Mouse (Mus musculus): ENCODE measurements around the gene Pkd1. TPM values are rescaled to one million over a fixed set of nuclear protein-coding genes. Genes with fewer than 3 reads are reported as not detected.

Gene Pkd1
- total RNA-seq, 2 experiments from 2014 or later, result 87.0 to 93.3 TPM

DNA sequence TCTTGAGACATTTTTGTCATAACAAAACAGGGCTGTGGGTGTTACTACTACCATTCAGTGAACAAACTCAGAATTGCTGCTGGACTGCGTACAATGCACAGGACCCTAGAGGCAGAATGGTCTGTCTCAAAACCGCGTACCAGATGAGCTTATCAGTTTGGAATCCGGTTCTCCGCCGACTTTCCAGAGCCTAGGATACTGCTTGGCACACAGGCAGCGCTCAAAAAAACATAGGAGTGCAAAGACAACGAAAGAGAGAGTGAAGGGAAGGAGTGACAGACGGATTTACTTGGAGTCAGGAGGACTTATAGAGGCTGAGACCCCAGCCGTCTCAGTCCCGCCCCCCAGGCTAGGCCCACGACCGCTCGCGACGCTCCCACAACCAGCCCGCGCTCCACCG lies 22.3 kb upstream of the Pkd1 start:
- DNase-seq (ENCODE audit: low spot score in 2 of 2), result no peak
- TF ChIP-seq CTCF (conservative IDR thresholded peaks at IDR 0.05), result no peak
- Histone ChIP-seq H3K27ac (peak overlapping the region; percentile 91), H3K4me3 (peak overlapping the region; percentile 95)

DNA sequence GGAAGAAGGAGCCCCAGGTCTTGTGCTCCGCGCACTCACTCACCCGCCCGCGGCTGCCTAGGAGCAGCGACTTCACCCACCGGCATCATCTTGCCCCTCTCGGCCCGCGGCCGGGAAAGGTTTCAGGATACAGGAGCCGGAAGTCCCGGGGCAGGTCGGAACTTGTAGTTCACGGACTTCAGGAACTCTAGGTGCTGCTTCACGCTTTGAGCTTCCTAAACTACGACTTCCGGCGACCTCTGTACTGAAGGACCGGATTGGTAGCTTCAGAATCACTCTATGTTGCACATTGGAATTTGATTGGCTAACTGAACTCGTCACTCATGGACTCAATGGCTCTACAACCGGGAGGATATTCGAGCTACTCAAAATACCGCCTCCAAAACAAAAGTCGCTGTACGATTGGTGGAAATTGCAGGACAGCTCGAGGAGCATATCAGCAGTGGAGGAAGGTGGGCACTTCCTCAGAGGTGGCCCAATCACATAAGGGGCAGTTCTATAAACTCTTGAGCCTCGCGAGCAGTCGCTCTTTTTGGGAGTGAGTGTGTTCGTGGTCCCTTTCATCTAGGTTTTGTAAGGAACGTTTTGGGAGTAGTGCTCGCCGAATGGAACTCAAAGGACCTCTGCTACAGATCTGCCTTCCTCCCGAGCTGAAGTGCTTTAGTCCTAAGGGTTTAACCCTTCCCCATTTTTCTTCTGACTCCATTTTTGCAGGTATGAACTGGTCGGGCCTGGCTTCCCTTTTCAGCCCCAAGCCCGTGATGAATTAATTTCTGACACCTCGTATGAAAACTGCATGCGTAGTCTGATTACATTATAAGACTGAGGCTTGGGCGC lies 21.7 kb upstream of the Pkd1 start, which contains the start of gene Traf7:
TSS of gene Traf7 (minus strand) at position 216 of the 837 bp plus-strand sequence.
- TF ChIP-seq CTCF (conservative IDR thresholded peaks at IDR 0.05), result no peak
- Histone ChIP-seq H3K4me3 (peak within 1 kb of the TSS; percentile 95), H3K27ac (peak within 1 kb of the TSS; percentile 91)
- peak; percentile 91 to 99 for DNase-seq (ENCODE audit: low spot score in 2 of 2)

DNA sequence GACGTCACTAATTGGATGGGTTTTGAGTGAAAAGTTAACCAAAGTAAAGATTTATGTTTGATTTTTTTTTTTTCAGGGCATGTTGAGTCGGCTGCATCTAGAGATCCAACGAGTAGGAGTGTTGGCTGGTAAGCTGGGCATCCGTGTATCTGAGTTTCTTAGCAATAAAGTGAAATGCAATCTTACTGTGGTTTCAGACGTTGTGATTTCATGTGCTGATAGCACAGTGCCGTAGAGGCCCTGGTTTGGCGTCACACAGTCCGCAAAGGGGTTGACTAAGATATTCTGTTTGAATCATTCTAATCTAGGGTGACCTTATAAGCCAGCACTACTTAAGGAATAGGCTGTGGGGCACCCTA lies 21.1 kb upstream of the Pkd1 start:
- H3K27ac ChIP-seq, result peak overlapping the region; percentile 91
- no peak for TF ChIP-seq CTCF (conservative IDR thresholded peaks at IDR 0.05)
- no peak for DNase-seq (ENCODE audit: low spot score in 2 of 2)
- peak overlapping the region; percentile 74 for H3K4me3 ChIP-seq

DNA sequence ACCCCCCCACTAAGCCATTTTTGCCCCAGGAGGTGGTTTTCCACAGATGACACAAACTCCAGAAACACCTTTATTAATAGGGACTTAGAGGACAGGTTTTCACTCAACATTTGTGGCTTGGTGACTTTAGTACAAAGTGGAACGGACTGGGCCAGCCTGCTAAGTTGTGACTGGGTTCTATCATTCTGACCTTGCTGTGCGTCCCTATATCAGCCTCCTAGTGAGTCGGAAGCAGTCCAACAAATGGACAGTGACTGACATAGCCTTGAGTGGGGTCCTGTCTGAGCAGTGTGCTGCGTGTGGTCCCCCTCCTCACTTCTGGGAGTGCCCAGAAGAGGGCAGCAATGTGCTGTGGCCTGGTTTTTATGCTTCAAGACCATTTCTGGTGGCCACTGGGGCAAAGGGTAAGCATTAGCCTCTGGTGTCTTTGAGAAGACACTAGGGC lies 20.6 kb upstream of the Pkd1 start:
- peak overlapping the region; percentile 91 for H3K27ac ChIP-seq
- TF ChIP-seq CTCF (conservative IDR thresholded peaks at IDR 0.05), result peak; percentile 90
- DNase-seq (ENCODE audit: low spot score in 2 of 2), result peak in 1 of 2 experiments; percentile 60

DNA sequence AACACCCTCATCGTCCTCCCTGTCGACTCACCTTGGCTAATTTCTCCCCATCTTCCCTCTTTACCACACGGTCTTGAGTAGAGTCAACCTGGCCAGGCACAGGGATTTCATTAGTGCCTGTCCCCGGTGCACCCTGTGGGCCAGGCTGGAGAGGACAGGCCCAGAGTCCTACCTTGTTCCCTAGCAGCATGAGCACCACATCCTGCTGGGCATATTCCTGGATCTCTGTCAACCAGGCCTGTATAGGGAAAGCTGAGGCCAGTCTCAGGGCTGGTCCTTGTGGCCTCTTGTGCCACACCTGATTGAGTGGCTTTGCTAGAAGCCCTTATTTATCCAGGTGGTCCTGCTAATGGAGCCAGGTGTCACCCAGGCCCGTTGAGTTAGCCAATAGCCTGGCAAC lies 19.8 kb upstream of the Pkd1 start:
- TF ChIP-seq CTCF (conservative IDR thresholded peaks at IDR 0.05), result no peak
- DNase-seq (ENCODE audit: low spot score in 2 of 2), result no peak
- H3K4me3 ChIP-seq, result peak overlapping the region; percentile 74
- peak overlapping the region; percentile 91 for H3K27ac ChIP-seq

More for the DNA sequence above, 20.6 kb upstream of the Pkd1 start:
- H3K4me3 ChIP-seq, result peak overlapping the region; percentile 74

DNA sequence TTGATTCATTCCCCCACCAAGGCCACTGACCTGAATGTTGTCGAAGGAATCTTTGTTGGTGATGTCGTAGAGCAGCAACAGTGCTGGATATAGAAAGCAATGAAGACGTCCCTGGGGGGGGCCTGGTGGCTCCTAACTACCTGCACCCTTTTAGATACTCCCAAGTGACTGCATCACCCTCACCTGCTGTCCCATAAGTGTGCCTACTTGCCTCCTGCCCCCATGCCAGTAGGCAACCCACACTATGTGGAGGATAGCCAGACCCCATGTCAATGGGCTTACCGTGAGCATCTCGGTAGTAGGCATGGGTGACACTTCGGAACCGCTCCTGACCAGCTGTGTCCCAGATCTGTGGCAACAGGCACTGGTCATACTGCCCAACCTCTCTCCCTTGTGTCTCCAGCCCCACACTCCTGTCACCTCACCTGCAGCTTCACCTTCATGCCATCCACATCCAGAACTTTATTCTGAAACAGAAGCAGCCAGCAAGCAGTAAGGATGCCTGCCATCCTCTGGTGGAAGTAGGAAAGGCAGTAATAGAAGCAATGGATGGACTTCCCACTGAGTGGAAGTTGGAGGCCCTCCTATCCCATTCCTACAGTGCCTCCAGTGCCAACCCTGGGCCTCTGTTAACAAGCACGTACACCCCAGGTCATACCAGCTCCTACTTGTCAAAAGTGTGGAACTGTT lies 19.1 kb upstream of the Pkd1 start:
- no peak for DNase-seq (ENCODE audit: low spot score in 2 of 2)
- Histone ChIP-seq H3K4me3 (peak overlapping the region; percentile 29; the same call in 1 of the 2 replicates), H3K27ac (peak overlapping the region; percentile 91)
- peak; percentile 73 for TF ChIP-seq CTCF (conservative IDR thresholded peaks at IDR 0.05)

DNA sequence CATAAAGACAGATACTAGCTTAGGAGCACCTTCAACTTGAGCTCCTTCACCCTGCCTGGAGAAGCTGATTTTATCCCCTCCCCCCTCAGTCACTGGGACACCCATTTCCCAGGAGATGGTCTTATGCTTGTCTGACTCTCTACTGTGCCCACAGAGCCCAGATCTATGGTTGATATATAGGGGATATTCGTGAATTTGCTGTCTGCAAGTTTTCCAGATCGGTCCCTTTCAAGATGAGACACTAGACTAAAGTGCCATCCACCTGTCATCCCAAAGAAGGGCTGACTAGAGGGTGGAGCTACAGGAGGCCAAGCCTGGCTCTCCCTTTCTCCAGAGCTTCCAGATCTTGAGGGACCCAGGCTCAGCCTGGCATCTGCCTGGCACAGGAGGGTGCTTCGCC lies 18.6 kb upstream of the Pkd1 start:
- no peak for TF ChIP-seq CTCF (conservative IDR thresholded peaks at IDR 0.05)
- DNase-seq (ENCODE audit: low spot score in 2 of 2), result no peak
- Histone ChIP-seq H3K27ac (peak overlapping the region; percentile 91), H3K4me3 (peak overlapping the region; percentile 69; the same call in 1 of the 2 replicates)

DNA sequence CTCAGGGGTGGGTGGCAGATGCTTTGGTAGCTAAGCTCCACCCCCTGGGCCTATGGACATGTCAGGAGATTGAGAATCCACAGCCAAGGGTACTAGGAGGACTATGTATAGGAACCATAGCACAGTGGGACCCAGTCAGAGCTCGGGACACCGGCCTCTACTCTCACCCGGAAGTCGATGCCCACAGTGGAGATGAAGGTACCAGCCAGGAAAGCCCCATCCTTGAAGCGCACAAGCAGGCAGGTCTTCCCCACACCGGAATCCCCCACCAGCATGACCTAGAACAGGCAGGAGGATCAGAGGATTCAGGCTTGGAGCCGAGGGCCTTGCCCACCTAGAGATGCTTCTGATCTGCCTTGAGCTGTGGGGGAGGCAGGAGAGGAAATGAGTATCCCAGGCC lies 17.6 kb upstream of the Pkd1 start:
- no peak for TF ChIP-seq CTCF (conservative IDR thresholded peaks at IDR 0.05)
- Histone ChIP-seq H3K27ac (peak overlapping the region; percentile 91), H3K4me3 (peak overlapping the region; percentile 69)
- no peak for DNase-seq (ENCODE audit: low spot score in 2 of 2)

DNA sequence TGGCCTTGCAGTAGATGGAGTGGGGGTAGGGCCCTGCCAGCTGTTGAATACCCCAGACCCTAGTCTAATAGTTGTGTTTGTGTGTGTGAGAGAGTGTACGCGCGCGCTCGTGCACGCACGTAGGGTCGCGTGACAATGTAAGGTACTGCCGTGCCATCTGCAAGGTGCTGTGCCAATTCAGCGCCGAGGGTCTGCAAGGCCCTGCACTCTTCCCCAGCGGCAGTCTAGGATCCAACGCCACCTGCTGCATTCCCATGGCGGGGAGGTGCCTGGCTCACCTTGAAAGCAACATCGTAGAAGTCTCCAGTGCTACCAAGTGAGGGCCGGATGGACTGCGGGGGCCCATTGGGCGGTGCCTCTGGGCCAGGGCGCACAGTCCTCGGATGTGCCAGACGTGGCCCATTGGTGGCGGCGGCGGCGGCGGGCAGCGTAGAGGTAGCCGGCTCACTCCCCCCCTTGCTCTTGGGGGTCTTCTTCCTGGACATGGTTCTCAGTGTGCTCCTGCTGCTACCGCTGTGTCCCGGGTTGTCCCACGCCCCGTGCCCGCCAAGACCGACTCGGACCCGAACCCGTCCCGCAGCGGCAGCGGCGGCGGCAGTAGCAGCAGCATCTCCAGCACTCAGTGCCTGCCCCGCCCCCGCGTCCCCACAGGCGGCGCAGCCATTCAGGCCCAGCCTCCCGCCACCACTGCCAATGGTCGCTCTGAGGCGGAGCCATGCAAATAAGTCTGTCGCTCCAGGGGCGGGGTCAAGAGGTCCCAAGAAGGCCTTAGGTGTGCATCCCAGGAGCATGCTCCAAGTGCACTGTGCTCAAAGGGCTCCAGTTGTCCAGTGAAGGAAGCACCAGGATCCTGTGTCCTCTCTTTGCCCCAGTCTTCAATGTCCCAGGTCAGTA lies 16.3 kb upstream of the Pkd1 start:
- DNase-seq (ENCODE audit: low spot score in 2 of 2), result peak; percentile 90 to 93
- Histone ChIP-seq H3K4me3 (peak overlapping the region; percentile 69), H3K27ac (peak overlapping the region; percentile 91)
- peak; percentile 51 for TF ChIP-seq CTCF (conservative IDR thresholded peaks at IDR 0.05)

DNA sequence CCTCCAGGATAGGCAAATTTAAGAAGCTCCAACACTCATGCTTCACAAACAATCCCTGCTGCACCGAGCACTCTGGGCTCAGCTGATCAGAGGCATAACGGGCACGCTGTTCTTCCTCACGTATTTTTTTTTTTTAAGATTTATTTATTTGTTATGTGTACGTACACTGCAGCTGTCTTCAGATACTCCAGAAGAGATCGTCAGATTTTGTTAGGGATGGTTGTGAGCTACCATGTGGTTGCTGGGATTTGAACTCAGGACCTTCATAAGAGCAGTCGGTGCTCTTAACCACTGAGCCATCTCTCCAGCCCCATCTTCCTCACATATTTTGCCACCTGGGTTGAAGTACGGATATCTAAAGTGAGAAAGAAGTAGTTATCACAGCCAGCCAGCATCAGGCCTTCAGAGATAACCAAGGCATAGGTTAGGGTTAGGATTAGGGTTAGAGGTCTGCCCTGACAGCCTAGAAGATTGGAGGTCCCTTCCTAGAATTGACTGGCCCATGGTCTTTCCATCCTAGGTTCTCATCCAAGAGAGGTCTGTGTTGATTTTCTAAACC lies 15.4 kb upstream of the Pkd1 start, which contains the start of gene Rab26:
TSS of gene Rab26 (minus strand) at position 51 of the 559 bp plus-strand sequence.
- H3K4me3 ChIP-seq, result peak within 1 kb of the TSS; percentile 69
- no peak for DNase-seq (ENCODE audit: low spot score in 2 of 2)
- H3K27ac ChIP-seq, result peak within 1 kb of the TSS; percentile 91
- no peak for TF ChIP-seq CTCF (conservative IDR thresholded peaks at IDR 0.05)

DNA sequence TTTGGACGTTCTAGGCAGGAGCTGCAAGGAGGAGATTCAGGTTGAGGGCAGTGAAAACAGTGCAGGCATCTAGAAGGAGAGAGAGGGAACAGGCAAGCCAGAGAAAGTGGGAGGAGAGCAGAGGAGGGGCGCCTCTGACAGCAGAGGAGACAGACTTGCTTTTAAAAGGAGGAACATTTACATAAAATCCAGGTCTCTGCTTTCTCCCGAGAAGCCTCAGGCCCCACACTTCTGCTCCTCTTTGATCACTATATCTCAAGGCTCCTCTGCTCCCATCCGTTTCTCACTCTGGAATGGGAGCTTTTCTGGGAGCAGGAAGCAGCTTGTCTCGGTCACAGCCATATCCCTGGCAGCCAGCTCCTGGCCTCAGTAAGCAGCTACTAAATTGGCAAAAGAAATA lies 14.3 kb upstream of the Pkd1 start:
- TF ChIP-seq CTCF (conservative IDR thresholded peaks at IDR 0.05), result no peak
- no peak for DNase-seq (ENCODE audit: low spot score in 2 of 2)
- H3K4me3 ChIP-seq, result no peak overlapping the region
- peak overlapping the region; percentile 91 for H3K27ac ChIP-seq

DNA sequence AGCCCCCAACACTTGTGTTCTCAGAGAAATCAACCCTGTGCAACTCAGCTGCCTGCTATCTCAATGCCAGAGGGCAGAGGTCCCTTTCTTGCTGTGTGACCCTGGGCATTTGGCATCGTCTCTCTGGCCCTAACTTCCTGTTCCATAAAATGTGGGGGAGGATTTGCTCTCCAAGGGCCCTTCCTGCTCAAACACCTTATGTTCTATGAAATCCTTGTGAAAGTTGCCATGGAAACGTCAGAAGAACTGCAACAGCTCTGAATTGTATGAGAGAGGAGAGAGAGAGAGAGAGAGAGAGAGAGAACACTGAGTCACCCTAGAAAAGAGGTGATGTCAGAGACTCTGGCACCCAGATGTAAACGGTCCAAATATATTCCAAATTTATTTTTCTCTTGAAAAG lies 12.1 kb upstream of the Pkd1 start:
- Histone ChIP-seq H3K4me3 (no peak overlapping the region), H3K27ac (peak overlapping the region; percentile 91)
- no peak for TF ChIP-seq CTCF (conservative IDR thresholded peaks at IDR 0.05)
- no peak for DNase-seq (ENCODE audit: low spot score in 2 of 2)
